Mouse (Mus musculus): ENCODE data around the gene Dcun1d1.

- no peak for TF ChIP-seq CTCF (IDR thresholded peaks at IDR 0.05; ENCODE audit: insufficient read depth, low read length)
- TF ChIP-seq POLR2A (IDR thresholded peaks at IDR 0.05; ENCODE audit: borderline replicate concordance, extremely low read depth, low read depth, low read length) = no peak
Measured at GRCm38 (mm10) chr3:35893156-35893555, 44.1 kb downstream of the Dcun1d1 start.
